Mouse (Mus musculus) stomach, adult 2 months (tissue): ENCODE data around the gene Olfr963. TPM values are rescaled to one million over a fixed set of nuclear protein-coding genes. Genes with fewer than 3 reads are reported as not detected.

ENCODE experiments used
- polyA plus RNA-seq: library from polyadenylated mRNA; depleted of rRNA; stranded (reverse); fragments of >200 nt; gene quantifications from 2 replicates; pipeline ENCODE4 v1.2.3, GENCODE M21; 2012; rRNA removed

Gene Olfr963
- not detected in 2 replicates for polyA plus RNA-seq

DNA sequence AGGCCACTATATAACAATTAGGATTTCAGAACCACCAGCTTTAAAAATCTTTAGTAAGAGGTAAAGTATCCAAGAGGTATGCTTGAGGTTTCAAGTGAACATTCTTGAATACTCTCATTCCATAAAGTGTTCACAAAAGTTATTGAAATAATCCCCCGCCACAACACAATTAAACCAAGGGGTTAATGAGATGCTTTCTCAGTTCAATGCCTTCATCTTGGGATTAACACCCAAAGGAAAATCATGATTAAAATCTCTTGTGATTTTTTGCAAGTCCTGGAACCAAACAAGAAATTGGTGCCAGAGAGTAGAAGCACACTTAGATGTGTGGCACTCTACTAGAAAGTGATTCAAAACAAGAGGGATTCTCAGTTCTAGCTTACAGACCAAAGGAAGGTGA lies at the start of gene Olfr963:
Gene Olfr963 (plus strand): TSS at position 301 of the 400 bp plus-strand sequence.

DNA sequence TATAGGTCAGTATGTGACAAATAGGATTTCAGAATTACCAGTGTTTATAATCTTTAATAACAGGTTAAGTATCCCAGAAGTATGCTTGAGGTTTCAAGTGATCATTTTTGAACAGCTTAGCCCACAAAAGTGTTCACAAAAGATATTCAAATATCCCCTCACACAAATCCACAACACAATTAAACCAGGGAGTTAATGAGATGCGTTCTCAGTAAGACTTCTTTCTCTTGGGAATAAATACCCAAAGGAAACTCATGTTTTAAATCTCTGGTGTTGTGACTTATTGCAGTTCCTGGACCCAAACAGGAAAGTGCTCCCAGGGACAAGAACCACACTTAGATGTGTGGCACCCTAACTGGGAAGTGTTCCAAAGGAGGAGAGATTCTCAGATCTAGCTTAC lies 45.9 kb upstream of the Olfr963 start, which contains the start of gene Olfr960:
Gene Olfr960 (plus strand): TSS at position 301 of the 400 bp plus-strand sequence.

DNA sequence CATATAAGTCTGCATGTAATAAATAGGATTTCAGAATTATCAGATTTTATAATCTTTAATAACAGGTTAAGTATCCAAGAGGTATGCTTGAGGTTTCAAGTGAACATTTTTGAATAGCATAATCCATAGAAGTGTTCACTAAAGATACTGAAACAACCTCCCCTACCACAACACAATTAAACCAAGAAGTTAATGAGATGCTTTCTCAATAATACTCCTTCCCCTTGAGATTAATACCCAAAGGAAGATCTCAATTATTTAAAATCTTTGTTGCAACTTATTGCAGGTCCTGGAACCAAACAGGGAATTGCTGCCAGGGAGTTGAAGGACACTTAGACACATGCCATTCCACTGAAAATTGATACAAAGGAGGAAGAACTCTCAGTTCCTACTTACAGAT lies 22.2 kb upstream of the Olfr963 start, which contains the start of gene Olfr961:
Gene Olfr961 (plus strand): TSS at position 301 of the 400 bp plus-strand sequence.

DNA sequence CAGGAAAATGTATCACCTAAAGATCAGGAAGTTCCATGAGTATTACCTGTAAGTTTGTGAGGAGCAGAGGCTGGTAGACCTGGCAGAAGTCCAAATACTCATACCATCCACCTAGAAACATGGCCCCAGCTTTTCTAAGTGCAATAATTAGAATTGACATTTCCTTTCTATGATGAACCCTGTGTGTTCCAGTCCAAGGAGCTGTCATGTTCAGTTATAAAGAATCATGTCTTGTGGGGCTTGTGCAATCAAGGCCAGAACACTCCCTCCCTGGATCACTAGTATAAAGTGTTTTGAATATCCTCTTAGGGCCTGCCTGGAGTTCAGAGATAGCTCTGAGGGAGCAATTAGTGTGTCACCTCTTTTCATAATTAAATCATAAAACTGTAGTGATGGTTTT lies 40.0 kb downstream of the Olfr963 start, which contains the start of gene Olfr149:
Gene Olfr149 (minus strand): TSS at position 101 of the 400 bp plus-strand sequence.

DNA sequence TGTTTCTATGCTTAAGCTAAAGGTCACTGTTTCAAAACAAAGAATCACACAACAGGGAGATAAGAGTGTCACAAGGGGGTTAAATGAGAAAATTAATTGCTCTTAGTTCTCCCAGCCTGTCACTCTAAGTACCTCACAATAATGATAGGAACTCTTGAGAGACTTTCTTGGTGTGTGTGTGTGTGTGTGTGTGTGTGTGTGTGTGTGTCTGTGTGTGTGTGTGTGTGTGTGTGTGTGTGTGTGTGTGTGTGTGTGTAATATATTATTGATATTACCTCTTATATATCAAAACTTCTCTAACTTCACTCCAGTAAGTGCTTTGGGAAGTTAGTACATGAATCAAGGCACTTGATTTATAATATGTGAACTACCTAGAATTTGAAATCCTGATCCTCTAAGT lies 44.0 kb downstream of the Olfr963 start, which contains the start of gene Olfr965:
Gene Olfr965 (plus strand): TSS at position 301 of the 400 bp plus-strand sequence.

Other genes with a start within 250 kb of the Olfr963 start
- gene Olfr952, start 240.1 kb upstream of the Olfr963 start, polyA plus RNA-seq: not detected in 2 replicates
- not detected in 2 replicates for gene Olfr954, start 210.5 kb upstream of the Olfr963 start, polyA plus RNA-seq
- not detected in 2 replicates for gene Olfr955, start 195.3 kb upstream of the Olfr963 start, polyA plus RNA-seq
- not detected in 2 replicates for gene Olfr44, start 173.2 kb upstream of the Olfr963 start, polyA plus RNA-seq
- gene Olfr957, start 151.4 kb upstream of the Olfr963 start, polyA plus RNA-seq: not detected in 2 replicates
- gene Olfr958, start 113.2 kb upstream of the Olfr963 start, polyA plus RNA-seq: not detected in 2 replicates
- not detected in 2 replicates for gene Olfr959, start 91.6 kb upstream of the Olfr963 start, polyA plus RNA-seq
- 0.84 and 3.4 TPM in 2 replicates for gene AW551984, start 62.8 kb upstream of the Olfr963 start, polyA plus RNA-seq
- gene Olfr148, start 56.5 kb upstream of the Olfr963 start, polyA plus RNA-seq: not detected in 2 replicates
- gene Olfr960, start 45.8 kb upstream of the Olfr963 start, polyA plus RNA-seq: not detected in 2 replicates
- gene Olfr961, start 22.1 kb upstream of the Olfr963 start, polyA plus RNA-seq: not detected in 2 replicates
- not detected in 2 replicates for gene Olfr149, start 39.9 kb downstream of the Olfr963 start, polyA plus RNA-seq
- not detected in 2 replicates for gene Olfr965, start 44.1 kb downstream of the Olfr963 start, polyA plus RNA-seq
- not detected in 2 replicates for gene Olfr150, start 63.8 kb downstream of the Olfr963 start, polyA plus RNA-seq
- gene Olfr967, start 79.0 kb downstream of the Olfr963 start, polyA plus RNA-seq: not detected in 2 replicates
- not detected in 2 replicates for gene Olfr968, start 116.0 kb downstream of the Olfr963 start, polyA plus RNA-seq
- gene Olfr969, start 123.7 kb downstream of the Olfr963 start, polyA plus RNA-seq: not detected in 2 replicates
- gene Olfr970, start 141.7 kb downstream of the Olfr963 start, polyA plus RNA-seq: not detected in 2 replicates
- not detected in 2 replicates for gene Olfr971, start 169.7 kb downstream of the Olfr963 start, polyA plus RNA-seq
- gene Olfr972, start 199.2 kb downstream of the Olfr963 start, polyA plus RNA-seq: not detected in 2 replicates
- gene Olfr229, start 240.1 kb downstream of the Olfr963 start, polyA plus RNA-seq: not detected in 2 replicates